In the genomic region with DNA sequence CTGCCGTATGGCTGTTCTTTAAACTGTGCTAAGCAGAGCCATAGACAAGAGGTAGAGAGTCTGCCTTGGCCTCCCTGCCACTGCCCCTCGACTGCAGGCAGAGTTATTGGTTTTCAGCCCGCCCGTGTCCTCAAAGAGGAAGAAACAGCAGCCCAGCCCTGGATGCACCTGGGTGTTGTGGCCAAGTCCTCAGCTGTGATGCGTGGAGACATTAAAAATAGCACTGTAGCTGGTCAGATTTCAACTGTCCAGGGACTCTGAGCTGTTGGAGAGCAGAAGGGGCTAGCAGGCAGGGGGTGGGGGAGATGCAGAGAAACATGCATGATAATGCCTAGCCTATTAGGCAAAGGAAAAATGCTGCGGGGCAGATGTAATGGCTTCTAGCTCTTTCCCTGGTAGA, we compare ENCODE assay signal across 13 mouse cellular contexts.
DNase-seq lines count a peak whose midpoint lies in the region; ATAC-seq and TF ChIP-seq lines count a peak whose summit lies in the region.
"Had no signal": no experiment of that assay in that cellular context is flagged by ENCODE, and none has a peak within 500 bp of the region (broad histone marks: within the 10 kb centered on the region; RNA-seq: fewer than 3 reads in every experiment).

No protein-coding gene starts in this region.

- no peaks in the 10 kb centered on the region for H3K27me3 ChIP-seq in liver, postnatal 0 days (ENCODE audit: insufficient read depth, low read length)
- H3K27me3 ChIP-seq in liver, embryonic 12.5 days (replicated peaks), result no peaks in the 10 kb centered on the region
- no peaks in the 10 kb centered on the region for H3K27me3 ChIP-seq in embryonic facial prominence, embryonic 12.5 days
- H3K27me3 ChIP-seq in neural tube, embryonic 13.5 days, result no peaks in the 10 kb centered on the region

- TF ChIP-seq CTCF in liver, postnatal 0 days (IDR thresholded peaks at IDR 0.05; ENCODE audit: low read depth), result no peak

- peak; percentile 38 for DNase-seq in liver, postnatal 0 days
- peak; percentile 22 for DNase-seq in A20 (ENCODE audit: low read depth, low spot score)
- no peak for DNase-seq in layer of hippocampus, adult 9-10 months (ENCODE audit: low spot score)
- no peak for DNase-seq in frontal cortex, adult 2 months (ENCODE audit: extremely low spot score in 1 of 2, low spot score in 1 of 2)
- DNase-seq: heart, postnatal 4 days; right cerebral cortex, postnatal 25 days had no signal

- no peak overlapping the region for H3K4me3 ChIP-seq in liver, postnatal 0 days (ENCODE audit: low read depth, low read length)
- no peak overlapping the region for H3K4me3 ChIP-seq in liver, embryonic 12.5 days
- no peak overlapping the region for H3K4me3 ChIP-seq in embryonic facial prominence, embryonic 12.5 days
- H3K4me3 ChIP-seq in neural tube, embryonic 13.5 days, result no peak overlapping the region
- H3K4me3 ChIP-seq: heart, embryonic 10.5 days; limb, embryonic 15.5 days had no signal

- no peak overlapping the region for H3K9ac ChIP-seq in liver, postnatal 0 days (replicated peaks)
- no peak overlapping the region for H3K9ac ChIP-seq in liver, embryonic 12.5 days
- no peak overlapping the region for H3K9ac ChIP-seq in embryonic facial prominence, embryonic 12.5 days
- H3K9ac ChIP-seq in neural tube, embryonic 13.5 days, result no peak overlapping the region
- H3K9ac ChIP-seq: limb, embryonic 15.5 days had no signal

- H3K36me3 ChIP-seq in liver, postnatal 0 days (replicated peaks; ENCODE audit: insufficient read depth, low read length), result no peaks in the 10 kb centered on the region
- H3K36me3 ChIP-seq in liver, embryonic 12.5 days, result no peaks in the 10 kb centered on the region
- no peaks in the 10 kb centered on the region for H3K36me3 ChIP-seq in embryonic facial prominence, embryonic 12.5 days
- no peaks in the 10 kb centered on the region for H3K36me3 ChIP-seq in neural tube, embryonic 13.5 days
- H3K36me3 ChIP-seq: heart, embryonic 10.5 days; limb, embryonic 15.5 days had no signal

- H3K9me3 ChIP-seq in liver, postnatal 0 days (ENCODE audit: low read length), result no peaks in the 10 kb centered on the region
- no peaks in the 10 kb centered on the region for H3K9me3 ChIP-seq in liver, embryonic 12.5 days (replicated peaks)
- no peaks in the 10 kb centered on the region for H3K9me3 ChIP-seq in embryonic facial prominence, embryonic 12.5 days
- H3K9me3 ChIP-seq in neural tube, embryonic 13.5 days, result no peaks in the 10 kb centered on the region
- H3K9me3 ChIP-seq: heart, embryonic 10.5 days; limb, embryonic 15.5 days had no signal

- H3K4me2 ChIP-seq in liver, postnatal 0 days (ENCODE audit: low read depth, low read length), result no peak overlapping the region
- no peak overlapping the region for H3K4me2 ChIP-seq in liver, embryonic 12.5 days
- H3K4me2 ChIP-seq in embryonic facial prominence, embryonic 12.5 days (replicated peaks), result no peak overlapping the region
- no peak overlapping the region for H3K4me2 ChIP-seq in neural tube, embryonic 13.5 days
- H3K4me2 ChIP-seq: limb, embryonic 15.5 days had no signal

- ATAC-seq in liver, postnatal 0 days, result peak; percentile 51; the same call in 1 of the 2 replicates
- no peak for ATAC-seq in liver, embryonic 12.5 days
- 0 out of 2 replicates have a peak, but pooled peaks have one; percentile 10 for ATAC-seq in embryonic facial prominence, embryonic 12.5 days (ENCODE audit: insufficient number of reproducible peaks, insufficient read depth, low FRiP score, low TSS enrichment)
- peak; percentile 59 for ATAC-seq in neural tube, embryonic 13.5 days (ENCODE audit: low read depth)
- ATAC-seq: CD4-positive, CD25-positive, alpha-beta regulatory T cell, adult 4 months had no signal

- WGBS in liver, postnatal 0 days (ENCODE audit: insufficient replicate concordance), result 33% methylated on average over 6 of the region's 6 CpGs
- WGBS in liver, embryonic 12.5 days (ENCODE audit: insufficient replicate concordance), result 45% methylated on average over 6 of the region's 6 CpGs
- WGBS in embryonic facial prominence, embryonic 12.5 days, result 52% methylated on average over 6 of the region's 6 CpGs
- 35% methylated on average over 6 of the region's 6 CpGs for WGBS in neural tube, embryonic 13.5 days

- H3K4me1 ChIP-seq in liver, postnatal 0 days (ENCODE audit: insufficient read depth), result no peaks in the 10 kb centered on the region
- H3K4me1 ChIP-seq in liver, embryonic 12.5 days, result no peaks in the 10 kb centered on the region
- peaks cover 11% of the 10 kb centered on the region for H3K4me1 ChIP-seq in embryonic facial prominence, embryonic 12.5 days
- peaks cover 19% of the 10 kb centered on the region for H3K4me1 ChIP-seq in neural tube, embryonic 13.5 days (replicated peaks)

- peak overlapping the region; percentile 53 for H3K27ac ChIP-seq in liver, postnatal 0 days (ENCODE audit: low read depth)
- H3K27ac ChIP-seq in liver, embryonic 12.5 days, result no peak overlapping the region
- H3K27ac ChIP-seq in embryonic facial prominence, embryonic 12.5 days, result 0 out of 2 replicates have a peak overlapping the region, but pooled peaks have one; percentile 41
- H3K27ac ChIP-seq in neural tube, embryonic 13.5 days (replicated peaks), result peak overlapping the region; percentile 77
- H3K27ac ChIP-seq: heart, embryonic 10.5 days; kidney, postnatal 0 days; limb, embryonic 15.5 days had no signal

- no peak; the same call in 1 of the 2 replicates for TF ChIP-seq EP300 in liver, postnatal 0 days (IDR thresholded peaks at IDR 0.05; ENCODE audit: low read depth)

Comparison
In these comparisons a context has a peak if more than half of its experiments do, and no peak if none do; other contexts are left out.
1. DNase-seq: peak in liver, postnatal 0 days (single experiment) and A20 (single experiment); none in layer of hippocampus, adult 9-10 months (single experiment) and frontal cortex, adult 2 months (0 of 2).